Mouse (Mus musculus): ENCODE results near the gene H3f3a. TPM values are rescaled to one million over a fixed set of nuclear protein-coding genes. Genes with fewer than 3 reads are reported as not detected.

H3f3a gene
- polyA plus RNA-seq, 1 experiment from 2014 or later, result 3,506 TPM

DNA sequence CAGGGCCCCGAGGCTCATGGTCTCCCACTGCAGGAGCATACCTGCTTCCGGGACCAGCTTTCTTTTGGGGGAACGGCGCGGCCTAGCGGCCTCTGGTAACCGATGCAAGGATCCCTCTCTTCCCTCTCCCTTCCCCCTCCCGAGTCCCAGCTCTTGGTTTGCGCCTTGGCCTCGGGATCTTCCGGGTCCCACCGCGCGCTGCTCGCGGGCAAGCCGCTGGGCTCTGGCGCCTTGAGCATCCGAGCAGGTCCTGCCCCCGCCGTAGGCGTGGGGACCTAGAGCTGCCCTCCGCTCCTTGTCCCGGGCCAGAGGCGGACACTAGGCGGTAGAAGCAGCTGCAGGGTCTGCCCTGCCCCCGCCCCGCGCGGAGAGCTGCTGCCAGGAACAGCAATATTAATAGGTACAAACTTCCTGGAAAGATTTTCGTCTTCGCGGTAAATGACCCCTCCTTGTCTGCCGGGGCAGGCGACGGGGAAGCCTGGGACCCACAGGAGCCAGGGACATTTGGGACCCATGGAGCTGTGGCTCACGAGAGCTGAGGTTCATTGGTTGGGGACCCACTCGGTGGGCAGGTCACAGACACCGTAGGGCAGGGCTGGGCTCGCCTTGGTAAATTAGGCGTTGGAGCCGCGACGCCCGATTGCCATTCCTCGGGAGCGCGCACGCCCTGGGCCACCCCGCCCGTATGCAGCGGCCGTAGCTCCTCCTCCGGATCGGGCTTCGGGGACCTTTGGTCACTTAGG is 35.9 kb downstream of the H3f3a start:
- Histone ChIP-seq H3K4me1 (peaks cover 15% of the 10 kb centered on the region), H3K27me3 (replicated peaks) (no peaks in the 10 kb centered on the region), H3K27ac (peak overlapping the region; percentile 39; the same call in 1 of the 2 replicates), H3K9ac (peak overlapping the region; percentile 73), H3K9me3 (0 out of 2 replicates have a peak, but pooled peaks cover 5% of the 10 kb centered on the region), H3K36me3 (no peaks in the 10 kb centered on the region), H3K4me2 (replicated peaks) (peak overlapping the region; percentile 71), H3K4me3 (peak overlapping the region; percentile 55)
- WGBS, result under 1% methylated on average over 56 of the region's 56 CpGs
- peak; percentile 87 for ATAC-seq (ENCODE audit: low FRiP score, low read depth)

DNA sequence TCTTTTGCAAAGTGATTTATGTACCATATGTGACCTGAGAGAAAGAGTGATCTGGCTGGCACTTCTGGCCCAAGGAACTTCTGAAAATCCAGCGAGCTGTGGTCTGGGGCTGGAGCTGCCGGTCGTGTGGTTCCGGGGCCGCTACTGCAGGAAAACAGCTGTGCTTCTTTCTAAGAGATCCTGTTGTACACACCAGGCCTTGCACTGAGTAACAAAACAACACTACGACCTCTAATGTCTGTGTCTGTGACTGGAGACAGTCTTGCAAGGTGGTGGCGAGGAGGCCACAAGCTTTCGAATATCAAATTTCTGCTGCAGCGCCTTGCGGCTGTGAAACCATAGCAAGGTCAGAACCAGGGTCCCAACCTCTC is 36.5 kb downstream of the H3f3a start:
- H3K27ac ChIP-seq, result 0 out of 2 replicates have a peak overlapping the region, but pooled peaks have one; percentile 39
- peak overlapping the region; percentile 73 for H3K9ac ChIP-seq
- H3K27me3 ChIP-seq (replicated peaks), result no peaks in the 10 kb centered on the region
- H3K36me3 ChIP-seq, result no peaks in the 10 kb centered on the region
- peak; percentile 23; the same call in 1 of the 2 replicates for ATAC-seq (ENCODE audit: low FRiP score, low read depth)
- H3K9me3 ChIP-seq, result 0 out of 2 replicates have a peak, but pooled peaks cover 5% of the 10 kb centered on the region
- H3K4me2 ChIP-seq (replicated peaks), result peak overlapping the region; percentile 71
- 7% methylated on average over 10 of the region's 10 CpGs for WGBS
- peaks cover 15% of the 10 kb centered on the region for H3K4me1 ChIP-seq
- H3K4me3 ChIP-seq, result peak overlapping the region; percentile 55

DNA sequence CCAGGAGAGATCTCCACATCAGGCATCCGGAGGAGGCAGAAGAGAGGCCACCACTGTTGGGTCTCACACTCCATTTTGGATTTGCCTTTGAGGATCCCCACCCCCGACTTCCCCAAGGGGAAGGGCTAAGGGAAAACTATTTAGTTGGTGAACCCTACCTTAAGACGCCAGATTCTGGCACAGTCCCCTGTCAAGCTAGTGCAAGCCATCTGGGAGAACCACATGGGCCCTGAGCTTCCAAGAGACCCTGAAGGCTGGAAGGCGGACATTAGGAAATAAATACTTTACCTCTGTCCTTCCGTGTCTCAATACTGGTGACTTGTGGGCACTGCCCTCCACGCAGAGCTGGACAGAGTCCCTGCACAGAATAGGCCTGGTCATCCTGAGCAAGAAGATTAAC is 37.2 kb downstream of the H3f3a start:
- Histone ChIP-seq H3K36me3 (no peaks in the 10 kb centered on the region), H3K4me1 (peaks cover 15% of the 10 kb centered on the region), H3K4me3 (no peak overlapping the region), H3K9ac (0 out of 2 replicates have a peak overlapping the region, but pooled peaks have one; percentile 73), H3K4me2 (replicated peaks) (peak overlapping the region; percentile 71; the same call in 1 of the 2 replicates), H3K9me3 (0 out of 2 replicates have a peak, but pooled peaks cover 5% of the 10 kb centered on the region), H3K27ac (no peak overlapping the region), H3K27me3 (replicated peaks) (no peaks in the 10 kb centered on the region)
- 89% methylated on average over 6 of the region's 6 CpGs for WGBS
- no peak for ATAC-seq (ENCODE audit: low FRiP score, low read depth)

DNA sequence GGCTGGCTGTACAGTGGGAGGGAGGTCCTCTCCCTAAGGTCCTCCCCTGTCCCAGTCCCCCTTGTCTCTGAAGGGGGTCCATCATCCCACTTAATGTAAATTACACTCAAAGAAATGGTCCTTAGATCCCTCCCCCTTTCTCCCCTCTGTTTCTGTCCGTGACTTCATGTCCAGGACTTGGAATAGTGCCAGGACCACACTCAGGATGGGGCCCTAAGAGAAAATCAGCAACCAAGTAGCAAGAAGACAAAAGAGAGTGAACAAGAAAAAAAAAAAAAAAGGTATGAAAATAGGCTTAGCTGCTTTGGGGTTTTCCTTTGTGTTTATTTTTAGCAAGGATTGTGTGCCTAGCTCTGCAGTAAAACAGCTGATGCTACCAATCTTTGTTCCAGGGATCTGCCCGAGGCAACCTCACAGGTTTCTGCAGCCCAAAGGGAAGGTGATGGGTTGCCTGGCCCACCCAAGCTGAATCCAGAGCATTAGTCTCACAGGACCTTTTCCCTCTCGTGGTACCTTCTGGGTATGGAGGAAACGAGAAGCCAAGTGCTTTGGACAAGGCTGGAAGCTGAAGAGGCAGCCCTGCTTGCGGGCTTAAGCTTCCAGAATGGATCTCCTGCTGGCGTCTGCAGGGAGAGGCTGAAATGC is 37.8 kb downstream of the H3f3a start:
- H3K9me3 ChIP-seq, result 0 out of 2 replicates have a peak, but pooled peaks cover 5% of the 10 kb centered on the region
- H3K27ac ChIP-seq, result no peak overlapping the region
- H3K36me3 ChIP-seq, result no peaks in the 10 kb centered on the region
- no peak for ATAC-seq (ENCODE audit: low FRiP score, low read depth)
- no peaks in the 10 kb centered on the region for H3K27me3 ChIP-seq (replicated peaks)
- H3K4me3 ChIP-seq, result no peak overlapping the region
- H3K4me2 ChIP-seq (replicated peaks), result no peak overlapping the region
- WGBS, result 69% methylated on average over 6 of the region's 6 CpGs
- peaks cover 15% of the 10 kb centered on the region for H3K4me1 ChIP-seq
- 0 out of 2 replicates have a peak overlapping the region, but pooled peaks have one; percentile 8 for H3K9ac ChIP-seq

DNA sequence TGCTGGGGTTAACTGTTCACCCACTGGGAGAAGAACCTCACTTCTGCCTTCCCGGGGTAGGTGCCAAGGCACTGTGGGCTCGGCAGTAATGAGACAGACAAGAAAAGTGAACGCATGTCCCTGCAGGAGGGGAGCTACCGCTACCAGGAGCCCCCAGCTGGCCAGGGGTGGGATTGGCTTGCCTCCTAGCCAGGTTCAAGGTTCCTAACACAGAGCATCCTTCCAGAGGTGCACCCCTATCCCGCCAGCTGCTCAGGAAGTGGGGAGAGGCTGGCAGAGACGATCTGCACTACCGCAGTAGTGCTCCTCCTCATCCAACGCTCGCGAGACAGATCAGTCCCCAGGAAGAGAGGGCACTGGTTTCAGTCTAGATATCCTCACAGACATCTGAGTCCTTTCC is 38.4 kb downstream of the H3f3a start:
- Histone ChIP-seq H3K4me3 (no peak overlapping the region), H3K4me2 (replicated peaks) (no peak overlapping the region), H3K9ac (no peak overlapping the region), H3K9me3 (0 out of 2 replicates have a peak, but pooled peaks cover 5% of the 10 kb centered on the region), H3K4me1 (peaks cover 15% of the 10 kb centered on the region), H3K36me3 (no peaks in the 10 kb centered on the region), H3K27me3 (replicated peaks) (no peaks in the 10 kb centered on the region), H3K27ac (no peak overlapping the region)
- no peak for ATAC-seq (ENCODE audit: low FRiP score, low read depth)
- WGBS, result 85% methylated on average over 10 of the region's 10 CpGs

DNA sequence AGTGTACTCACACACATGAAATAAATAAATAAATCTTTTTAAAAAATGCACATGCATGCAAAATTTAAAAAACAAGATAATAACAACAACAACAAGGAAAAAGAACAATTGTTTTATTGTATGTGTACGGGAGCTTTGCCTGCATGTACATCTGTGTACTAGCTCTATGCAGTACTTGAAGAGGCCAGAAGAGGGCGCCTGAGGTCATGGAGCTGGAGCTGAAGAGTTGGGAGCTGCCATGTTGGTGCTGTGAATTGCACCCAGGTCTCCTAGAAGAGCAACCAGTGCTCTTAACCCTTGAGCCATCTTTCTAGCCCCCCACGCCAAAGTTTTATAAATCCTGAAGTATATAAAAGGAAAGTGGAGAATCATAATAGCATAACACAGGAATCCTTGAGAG is 39.1 kb downstream of the H3f3a start:
- H3K27ac ChIP-seq, result no peak overlapping the region
- ATAC-seq (ENCODE audit: low FRiP score, low read depth), result no peak
- H3K4me1 ChIP-seq, result peaks cover 15% of the 10 kb centered on the region
- no peak overlapping the region for H3K4me2 ChIP-seq (replicated peaks)
- no peaks in the 10 kb centered on the region for H3K27me3 ChIP-seq (replicated peaks)
- WGBS, result 59% methylated on average over 3 of the region's 3 CpGs
- no peak overlapping the region for H3K4me3 ChIP-seq
- H3K9me3 ChIP-seq, result 0 out of 2 replicates have a peak, but pooled peaks cover 5% of the 10 kb centered on the region
- H3K9ac ChIP-seq, result no peak overlapping the region
- H3K36me3 ChIP-seq, result no peaks in the 10 kb centered on the region

DNA sequence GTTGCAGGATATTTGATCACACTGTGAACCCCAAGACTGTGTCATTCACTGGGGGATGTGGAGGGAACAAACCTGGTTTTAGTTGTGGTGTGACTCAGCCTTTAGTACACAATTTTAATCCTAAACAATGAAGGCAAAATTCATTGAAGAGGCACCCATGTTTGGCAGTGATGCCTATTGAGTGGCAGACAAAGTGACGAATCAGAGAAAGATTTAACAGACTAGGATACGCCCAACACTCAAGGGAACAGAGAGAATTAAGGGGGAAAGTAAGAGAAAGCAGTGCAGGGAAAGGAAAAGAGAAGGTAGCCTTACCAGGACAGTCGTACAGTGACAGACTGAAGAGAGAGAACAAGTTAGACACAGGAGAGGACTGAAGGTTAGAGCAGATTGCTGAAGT is 41.5 kb downstream of the H3f3a start:
- no peak for ATAC-seq (ENCODE audit: low FRiP score, low read depth)
- Histone ChIP-seq H3K4me1 (peaks cover 27% of the 10 kb centered on the region), H3K27me3 (replicated peaks) (no peaks in the 10 kb centered on the region), H3K4me3 (no peak overlapping the region), H3K36me3 (no peaks in the 10 kb centered on the region), H3K27ac (no peak overlapping the region), H3K9me3 (0 out of 2 replicates have a peak, but pooled peaks cover 5% of the 10 kb centered on the region), H3K4me2 (replicated peaks) (no peak overlapping the region), H3K9ac (no peak overlapping the region)
- WGBS, result 91% methylated on average over 3 of the region's 3 CpGs

DNA sequence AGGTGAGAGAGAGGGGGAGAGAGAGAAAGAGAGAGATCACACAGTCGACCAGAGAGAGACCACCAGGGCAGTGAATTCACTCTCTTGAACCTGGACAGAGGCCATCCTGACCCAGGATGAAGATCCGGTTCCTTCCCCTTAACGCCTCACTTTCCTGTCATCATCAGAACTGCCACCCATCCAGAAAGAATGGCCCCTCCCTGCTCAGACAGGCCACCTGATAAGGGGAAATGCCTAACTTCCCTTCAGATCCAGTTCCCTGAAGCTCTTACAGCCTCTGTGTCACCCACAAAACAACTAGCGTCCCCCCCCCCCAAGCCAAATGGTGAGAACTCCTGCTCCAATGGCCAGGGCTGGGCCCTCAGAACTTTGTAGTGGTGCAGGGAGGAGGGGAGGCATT is 42.0 kb downstream of the H3f3a start:
- Histone ChIP-seq H3K36me3 (no peaks in the 10 kb centered on the region), H3K27me3 (replicated peaks) (no peaks in the 10 kb centered on the region), H3K4me3 (no peak overlapping the region), H3K4me2 (replicated peaks) (no peak overlapping the region), H3K9ac (no peak overlapping the region), H3K27ac (no peak overlapping the region), H3K9me3 (0 out of 2 replicates have a peak, but pooled peaks cover 5% of the 10 kb centered on the region), H3K4me1 (peaks cover 24% of the 10 kb centered on the region)
- 69% methylated on average over 4 of the region's 4 CpGs for WGBS
- ATAC-seq (ENCODE audit: low FRiP score, low read depth), result no peak

DNA sequence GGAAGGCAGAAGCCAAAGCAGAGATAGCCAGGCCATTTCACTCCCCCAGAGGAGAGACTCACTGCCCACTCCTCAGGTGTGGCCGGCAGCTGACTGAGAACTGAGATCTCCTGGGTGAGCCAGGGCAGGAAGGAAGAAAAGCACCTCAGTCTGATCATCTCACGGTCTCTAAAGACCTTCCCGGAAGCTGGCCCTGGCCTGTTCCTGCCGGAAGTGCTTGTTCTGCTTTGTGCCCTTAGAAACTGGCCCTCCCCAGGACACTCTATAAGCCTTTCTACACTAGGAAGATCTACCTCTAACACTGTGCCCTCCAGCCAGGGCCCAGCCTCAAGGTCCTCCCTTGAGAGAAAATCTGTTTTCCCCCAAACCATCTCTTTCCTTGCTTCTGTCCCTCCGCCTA is 42.4 kb downstream of the H3f3a start:
- 88% methylated on average over 5 of the region's 5 CpGs for WGBS
- H3K4me2 ChIP-seq (replicated peaks), result no peak overlapping the region

DNA sequence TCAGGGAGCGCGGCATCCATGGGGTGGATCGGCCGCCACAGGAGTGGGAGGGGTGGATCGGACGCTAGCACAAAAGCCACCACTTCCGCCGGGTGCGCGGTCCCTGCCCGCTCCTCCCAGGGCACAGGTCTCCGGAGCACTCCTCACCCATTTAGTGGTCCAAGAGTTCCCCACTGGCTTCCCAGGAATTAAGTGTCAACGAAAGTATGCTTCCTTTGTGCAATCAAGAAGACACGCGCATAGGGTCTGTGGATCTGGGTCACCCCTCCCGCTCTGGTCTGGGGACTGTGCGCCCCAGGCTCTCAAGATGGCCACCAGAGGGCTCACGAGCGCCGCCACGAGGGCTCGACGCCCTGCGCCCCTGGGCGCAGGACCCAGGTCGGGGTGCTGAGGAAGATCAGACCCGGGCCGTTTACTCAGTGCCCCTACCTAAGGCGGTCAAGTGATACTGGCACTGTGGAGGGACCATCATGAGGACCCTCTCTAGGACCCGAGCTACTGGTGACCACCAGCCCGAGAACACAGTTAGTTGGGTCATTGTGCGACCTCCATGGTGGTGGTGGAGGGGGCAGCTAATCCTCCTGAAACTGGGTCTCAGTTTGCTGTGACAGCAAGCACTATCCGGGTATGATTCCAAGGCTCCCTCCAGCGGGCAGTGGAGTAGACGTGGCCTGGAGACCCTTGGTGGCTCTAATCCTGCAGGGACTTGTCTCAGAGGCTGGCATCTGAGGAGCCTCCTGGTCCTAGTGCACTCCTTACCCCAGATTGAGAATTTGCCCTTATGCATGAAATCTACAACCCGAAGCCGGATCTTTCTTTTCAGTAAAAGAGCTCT is 45.2 kb downstream of the H3f3a start:
- Histone ChIP-seq H3K27me3 (replicated peaks) (no peaks in the 10 kb centered on the region), H3K27ac (peak overlapping the region; percentile 46; the same call in 1 of the 2 replicates), H3K9me3 (no peaks in the 10 kb centered on the region), H3K4me2 (replicated peaks) (peak overlapping the region; percentile 76), H3K36me3 (no peaks in the 10 kb centered on the region), H3K9ac (peak overlapping the region; percentile 68), H3K4me3 (peak overlapping the region; percentile 48), H3K4me1 (peaks cover 17% of the 10 kb centered on the region)
- peak; percentile 86 for ATAC-seq (ENCODE audit: low FRiP score, low read depth)
- 3% methylated on average over 37 of the region's 37 CpGs for WGBS

More for the DNA sequence above, 42.4 kb downstream of the H3f3a start:
- ATAC-seq (ENCODE audit: low FRiP score, low read depth), result no peak
- Histone ChIP-seq H3K27ac (no peak overlapping the region), H3K36me3 (no peaks in the 10 kb centered on the region), H3K4me1 (peaks cover 20% of the 10 kb centered on the region), H3K9ac (no peak overlapping the region), H3K4me3 (no peak overlapping the region), H3K9me3 (0 out of 2 replicates have a peak, but pooled peaks cover 5% of the 10 kb centered on the region), H3K27me3 (replicated peaks) (no peaks in the 10 kb centered on the region)

DNA sequence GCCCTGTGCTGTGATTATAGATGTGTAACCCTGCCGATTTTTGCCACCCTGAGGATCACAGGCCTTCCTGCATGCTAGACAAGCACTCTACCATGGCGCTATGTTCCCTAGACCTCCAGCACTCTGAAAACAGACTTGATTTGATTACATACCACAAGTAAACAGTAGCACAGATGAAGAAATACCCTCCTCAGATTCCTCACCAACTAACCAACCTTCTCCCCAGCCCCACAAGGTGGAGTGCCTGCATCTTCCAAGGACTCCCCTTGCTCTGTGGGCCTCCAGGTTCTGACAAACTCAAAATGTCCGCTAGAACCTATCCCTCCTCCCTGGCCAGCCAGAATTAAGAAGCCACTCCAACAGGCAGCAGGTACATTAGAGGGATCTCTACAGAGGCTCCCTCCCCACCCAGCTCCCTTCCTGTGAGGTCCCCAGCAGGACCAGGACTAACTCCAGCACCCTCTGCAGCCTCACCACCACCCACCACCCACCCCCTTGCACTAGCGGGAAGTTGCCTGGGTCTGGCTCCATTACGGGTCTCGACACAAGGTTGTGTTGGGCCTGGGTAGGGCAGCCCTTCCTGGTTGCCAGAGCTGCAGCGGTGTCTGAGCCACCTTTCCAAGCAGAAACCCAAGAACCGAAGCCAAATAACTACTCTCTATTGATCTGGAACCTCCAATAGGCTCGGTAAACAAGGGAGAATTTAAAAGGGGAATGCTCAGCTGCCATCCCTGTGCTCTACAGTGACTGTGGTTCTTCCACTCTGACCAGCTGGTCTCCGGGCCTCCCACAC is 46.0 kb downstream of the H3f3a start:
- Histone ChIP-seq H3K4me1 (peaks cover 22% of the 10 kb centered on the region), H3K27ac (peak overlapping the region; percentile 46; the same call in 1 of the 2 replicates), H3K9ac (peak overlapping the region; percentile 68), H3K36me3 (no peaks in the 10 kb centered on the region), H3K9me3 (no peaks in the 10 kb centered on the region), H3K27me3 (replicated peaks) (no peaks in the 10 kb centered on the region), H3K4me2 (replicated peaks) (peak overlapping the region; percentile 76), H3K4me3 (peak overlapping the region; percentile 48)
- peak; percentile 37 for ATAC-seq (ENCODE audit: low FRiP score, low read depth)
- WGBS, result 18% methylated on average over 10 of the region's 10 CpGs
